Mouse (Mus musculus) megakaryocyte, embryonic 14.5 days (primary cell): ENCODE data around the gene Rasl11a.

ENCODE experiments used
- FLI1 ChIP-seq: IDR thresholded peaks from 2 replicates; pipeline ENCODE4 v1.6.1; 2012; ENCODE audit warnings: low read length, inconsistent platforms, mixed read lengths
- GATA1 ChIP-seq: IDR thresholded peaks from 3 replicates; pipeline ENCODE4 v1.6.1; 2012; ENCODE audit warnings: mixed read lengths, low read length, inconsistent platforms, borderline replicate concordance

DNA sequence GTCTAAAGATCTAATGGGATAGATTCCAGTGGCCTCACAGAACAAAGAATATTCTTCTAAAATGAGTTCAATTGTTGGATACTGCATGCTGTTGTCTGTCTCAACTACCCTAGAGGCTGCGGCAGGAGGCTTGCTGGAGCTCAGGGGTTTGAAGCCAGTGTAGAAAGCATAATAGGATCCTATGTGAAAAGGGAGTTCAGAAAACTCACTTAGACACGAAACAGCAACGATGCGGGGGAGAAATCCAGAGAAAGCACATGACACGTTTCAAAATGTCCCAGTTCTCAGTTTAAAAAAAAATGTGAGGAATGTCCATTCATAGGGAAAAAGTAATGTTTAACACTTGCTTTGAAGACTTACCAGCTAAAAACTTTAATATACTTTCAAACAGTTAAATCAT, 21.9 kb upstream of the Rasl11a start:
- no peak for TF ChIP-seq GATA1
- no peak for TF ChIP-seq FLI1
